Mouse (Mus musculus) G1E (cell line): ENCODE data around the gene Pmvk.

Experiments
- CTCF ChIP-seq: IDR thresholded peaks from 2 replicates; pipeline ENCODE4 v1.5.1; 2012; ENCODE audit warnings: low read depth, low read length, inconsistent platforms, mixed read lengths
- TAL1 ChIP-seq: conservative IDR thresholded peaks from 2 replicates; pipeline ENCODE4 v1.6.1; 2012; ENCODE audit warnings: low read depth, low read length, inconsistent platforms, mixed read lengths

DNA sequence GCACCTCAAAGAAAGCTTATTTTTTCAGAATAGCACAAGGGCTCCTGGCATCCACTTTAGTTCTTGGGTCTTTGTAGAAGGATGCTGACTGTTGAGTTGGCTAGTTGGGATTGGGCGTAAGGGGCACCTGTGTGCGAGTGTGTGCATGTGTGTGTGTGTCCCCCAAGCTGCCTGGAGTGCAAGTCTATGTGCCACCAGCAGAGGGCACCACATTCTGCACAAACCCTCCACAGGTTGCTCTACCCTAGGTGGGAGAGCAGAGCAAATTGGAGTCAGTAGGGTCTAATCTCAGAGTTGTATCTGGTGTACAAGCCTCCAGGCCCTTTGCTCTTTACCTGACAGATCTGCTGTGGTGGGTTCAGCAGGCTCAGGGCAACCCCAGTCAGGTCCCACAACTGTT, 57.9 kb downstream of the Pmvk start:
- peak; percentile 77 for TF ChIP-seq CTCF
- no peak for TF ChIP-seq TAL1
